Mouse (Mus musculus) midbrain, embryonic 16.5 days (tissue): Measurements from ENCODE around the gene Fam234a. TPM values are rescaled to one million over a fixed set of nuclear protein-coding genes. Genes with fewer than 3 reads are reported as not detected.
A peak's percentile ranks its signal among the peaks of the same experiment; 100 is the strongest.

Source experiments
- ATAC-seq: fragments of 200-750 bp; cut with Nextera tagmentation; 2 replicates; pipeline ENCODE4 v1.8.0; 2017; ENCODE audit warnings: moderate TSS enrichment
- H3K27ac ChIP-seq: fragments of 300-500 bp; sonication (generic); 2 replicates; pipeline ENCODE4 v1.5.1; 2014; ENCODE audit warnings: mild to moderate bottlenecking, low read length, mixed read lengths
- H3K27me3 ChIP-seq: fragments of 300-500 bp; sonication (generic); 2 replicates; pipeline ENCODE4 v1.6.1; 2014; ENCODE audit warnings: low read depth, low read length, mixed read lengths; ENCODE audit not compliant: control insufficient read depth, insufficient read depth
- H3K36me3 ChIP-seq: fragments of 300-500 bp; sonication (generic); 2 replicates; pipeline ENCODE4 v1.6.1; 2014; ENCODE audit warnings: mild to moderate bottlenecking, low read length, moderate library complexity, mixed read lengths; ENCODE audit not compliant: control insufficient read depth, insufficient read depth
- H3K4me1 ChIP-seq: fragments of 300-500 bp; sonication (generic); 2 replicates; pipeline ENCODE4 v1.6.1; 2014; ENCODE audit warnings: mild to moderate bottlenecking, low read length, mixed read lengths; ENCODE audit not compliant: control insufficient read depth, insufficient read depth
- H3K4me2 ChIP-seq: fragments of 300-500 bp; sonication (generic); 2 replicates; pipeline ENCODE4 v1.6.1; 2014; ENCODE audit warnings: mild to moderate bottlenecking, low read length, mixed read lengths
- H3K4me3 ChIP-seq: fragments of 300-500 bp; sonication (generic); 2 replicates; pipeline ENCODE4 v1.5.1; 2014; ENCODE audit warnings: low read depth, mild to moderate bottlenecking, low read length, moderate library complexity, mixed read lengths
- H3K9ac ChIP-seq: fragments of 300-500 bp; sonication (generic); 2 replicates; pipeline ENCODE4 v1.6.1; 2014; ENCODE audit warnings: low read depth, low read length, mixed read lengths
- H3K9me3 ChIP-seq: fragments of 300-500 bp; sonication (generic); replicated peaks from 2 replicates; pipeline ENCODE4 v1.6.1; 2014; ENCODE audit warnings: mild to moderate bottlenecking, low read length, mixed read lengths; ENCODE audit not compliant: control insufficient read depth, poor library complexity, severe bottlenecking
- WGBS: fragments of 180-500 bp; shearing (Covaris S2); extraction: QIAGEN DNeasy Blood & Tissue Kit; methylation state at CpG from one replicate; pipeline ENCODE4 v1.1.7; 2014; 5-methylcytosine and 5-hydroxymethylcytosine counted together
- polyA plus RNA-seq: library from polyadenylated mRNA; unstranded; fragments of >200 nt; fragmentation: Nextera tagmentation; extraction: Ambion mirVana; gene quantifications from 2 replicates; pipeline ENCODE4 v1.2.1, GENCODE M21; 2015

Gene Fam234a
- polyA plus RNA-seq, 1 experiment from 2014 or later, result 32.6 TPM

GRCm38 (mm10) chr17:26212681-26213080 lies 31.4 kb downstream of the Fam234a start:
- H3K9me3 ChIP-seq, result no peaks in the 10 kb centered on the region
- H3K9ac ChIP-seq, result no peak overlapping the region
- no peak overlapping the region for H3K4me3 ChIP-seq
- H3K27ac ChIP-seq, result no peak overlapping the region
- no peaks in the 10 kb centered on the region; the same call in 1 of the 2 replicates for H3K36me3 ChIP-seq
- no peaks in the 10 kb centered on the region for H3K27me3 ChIP-seq
- 87% methylated on average over 11 of the region's 11 CpGs for WGBS
- no peaks in the 10 kb centered on the region for H3K4me1 ChIP-seq
- no peak overlapping the region for H3K4me2 ChIP-seq
- ATAC-seq, result no peak

GRCm38 (mm10) chr17:26212241-26212640 lies 31.8 kb downstream of the Fam234a start:
- H3K4me1 ChIP-seq, result no peaks in the 10 kb centered on the region
- 88% methylated on average over 7 of the region's 7 CpGs for WGBS
- H3K27me3 ChIP-seq, result no peaks in the 10 kb centered on the region
- no peak overlapping the region for H3K4me2 ChIP-seq
- no peak for ATAC-seq
- H3K4me3 ChIP-seq, result no peak overlapping the region
- no peaks in the 10 kb centered on the region for H3K9me3 ChIP-seq
- H3K27ac ChIP-seq, result no peak overlapping the region
- H3K36me3 ChIP-seq, result no peaks in the 10 kb centered on the region; the same call in 1 of the 2 replicates
- H3K9ac ChIP-seq, result no peak overlapping the region

- peaks cover 5% of the 10 kb centered on the region; the same call in 1 of the 2 replicates for H3K4me1 ChIP-seq
- no peak within 1 kb of the TSS for H3K27ac ChIP-seq
- H3K27me3 ChIP-seq, result peaks cover 11% of the 10 kb centered on the region
- no peaks in the 10 kb centered on the region for H3K9me3 ChIP-seq
- H3K4me3 ChIP-seq, result no peak within 1 kb of the TSS
- no peak for ATAC-seq
- H3K36me3 ChIP-seq, result no peaks in the 10 kb centered on the region; the same call in 1 of the 2 replicates
- WGBS, result 88% methylated on average over 12 of the region's 12 CpGs
- H3K9ac ChIP-seq, result no peak within 1 kb of the TSS
- H3K4me2 ChIP-seq, result no peak within 1 kb of the TSS
Observed at GRCm38 (mm10) chr17:26207686-26208085, 36.4 kb downstream of the Fam234a start, which contains the start of gene Arhgdig. Gene Arhgdig, minus strand, starts transcription at chr17:26207786.

- no peak overlapping the region for H3K9ac ChIP-seq
- no peak for ATAC-seq
- no peak overlapping the region for H3K4me3 ChIP-seq
- no peak overlapping the region for H3K27ac ChIP-seq
- H3K4me1 ChIP-seq, result peaks cover 5% of the 10 kb centered on the region; the same call in 1 of the 2 replicates
- H3K27me3 ChIP-seq, result peaks cover 20% of the 10 kb centered on the region
- H3K36me3 ChIP-seq, result no peaks in the 10 kb centered on the region
- WGBS, result 65% methylated on average over 1 of the region's 1 CpGs
- H3K4me2 ChIP-seq, result no peak overlapping the region
- H3K9me3 ChIP-seq, result no peaks in the 10 kb centered on the region
Observed at GRCm38 (mm10) chr17:26206392-26206791, 37.6 kb downstream of the Fam234a start.

- no peak for ATAC-seq
- Histone ChIP-seq H3K27ac (no peak overlapping the region), H3K4me2 (no peak overlapping the region), H3K9ac (no peak overlapping the region), H3K36me3 (no peaks in the 10 kb centered on the region), H3K4me3 (no peak overlapping the region), H3K4me1 (peaks cover 5% of the 10 kb centered on the region; the same call in 1 of the 2 replicates), H3K27me3 (peaks cover 25% of the 10 kb centered on the region), H3K9me3 (no peaks in the 10 kb centered on the region)
- WGBS, result 18% methylated on average over 11 of the region's 11 CpGs
Observed at GRCm38 (mm10) chr17:26204766-26205165, 39.3 kb downstream of the Fam234a start.

- peak overlapping the region; percentile 89 for H3K4me2 ChIP-seq
- H3K4me1 ChIP-seq, result peaks cover 5% of the 10 kb centered on the region; the same call in 1 of the 2 replicates
- H3K36me3 ChIP-seq, result no peaks in the 10 kb centered on the region
- peak overlapping the region; percentile 47 for H3K4me3 ChIP-seq
- 0 out of 2 replicates have a peak, but pooled peaks have one; percentile 26 for ATAC-seq
- 2% methylated on average over 26 of the region's 30 CpGs for WGBS
- H3K27ac ChIP-seq, result no peak overlapping the region
- peaks cover 31% of the 10 kb centered on the region for H3K27me3 ChIP-seq
- peak overlapping the region; percentile 58 for H3K9ac ChIP-seq
- no peaks in the 10 kb centered on the region for H3K9me3 ChIP-seq
Observed at GRCm38 (mm10) chr17:26203321-26203811, 40.7 kb downstream of the Fam234a start.

- ATAC-seq, result 0 out of 2 replicates have a peak, but pooled peaks have one; percentile 2
- no peaks in the 10 kb centered on the region for H3K9me3 ChIP-seq
- H3K4me3 ChIP-seq, result peak within 1 kb of the TSS; percentile 47
- H3K27ac ChIP-seq, result no peak within 1 kb of the TSS
- H3K9ac ChIP-seq, result peak within 1 kb of the TSS; percentile 58
- peak within 1 kb of the TSS; percentile 89 for H3K4me2 ChIP-seq
- no peaks in the 10 kb centered on the region for H3K36me3 ChIP-seq
- WGBS, result 3% methylated on average over 22 of the region's 22 CpGs
- peaks cover 31% of the 10 kb centered on the region for H3K27me3 ChIP-seq
- H3K4me1 ChIP-seq, result peaks cover 5% of the 10 kb centered on the region; the same call in 1 of the 2 replicates
Observed at GRCm38 (mm10) chr17:26202737-26203136, 41.3 kb downstream of the Fam234a start, which contains the start of gene Rgs11. Gene Rgs11, plus strand, starts transcription at chr17:26202951.

- Histone ChIP-seq H3K4me2 (peak overlapping the region; percentile 80; the same call in 1 of the 2 replicates), H3K9ac (no peak overlapping the region), H3K36me3 (no peaks in the 10 kb centered on the region; the same call in 1 of the 2 replicates), H3K9me3 (no peaks in the 10 kb centered on the region), H3K27me3 (peaks cover 31% of the 10 kb centered on the region), H3K27ac (no peak overlapping the region), H3K4me1 (peaks cover 5% of the 10 kb centered on the region; the same call in 1 of the 2 replicates), H3K4me3 (no peak overlapping the region)
- ATAC-seq, result no peak
Observed at GRCm38 (mm10) chr17:26201998-26202397, 42.0 kb downstream of the Fam234a start.
